Mouse (Mus musculus): ENCODE measurements around the gene Lrmda.
A peak's percentile ranks its signal among the peaks of the same experiment; 100 is the strongest.

The Lrmda gene

DNA sequence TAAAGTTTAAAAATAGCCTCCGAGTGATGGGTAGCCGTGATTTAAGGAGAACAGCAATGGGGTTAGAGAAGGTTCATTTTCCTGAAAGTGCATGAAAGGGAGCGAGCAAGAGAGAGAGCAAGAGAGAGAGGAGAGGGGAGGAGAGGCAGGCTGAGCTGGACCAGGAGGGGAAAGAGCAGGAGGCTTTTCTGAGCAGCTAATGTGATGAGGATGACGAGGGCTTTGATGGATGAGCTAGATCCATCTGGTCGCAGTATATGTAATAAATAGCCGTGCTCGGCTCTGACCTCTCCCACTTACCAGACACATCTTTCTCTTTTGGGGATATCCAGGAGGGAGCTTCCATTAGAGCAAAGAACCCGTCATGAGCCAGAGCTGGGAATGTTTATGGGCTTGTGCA is 475.8 kb downstream of the Lrmda start:
- no peak for DNase-seq (ENCODE audit: low spot score in 2 of 2)

DNA sequence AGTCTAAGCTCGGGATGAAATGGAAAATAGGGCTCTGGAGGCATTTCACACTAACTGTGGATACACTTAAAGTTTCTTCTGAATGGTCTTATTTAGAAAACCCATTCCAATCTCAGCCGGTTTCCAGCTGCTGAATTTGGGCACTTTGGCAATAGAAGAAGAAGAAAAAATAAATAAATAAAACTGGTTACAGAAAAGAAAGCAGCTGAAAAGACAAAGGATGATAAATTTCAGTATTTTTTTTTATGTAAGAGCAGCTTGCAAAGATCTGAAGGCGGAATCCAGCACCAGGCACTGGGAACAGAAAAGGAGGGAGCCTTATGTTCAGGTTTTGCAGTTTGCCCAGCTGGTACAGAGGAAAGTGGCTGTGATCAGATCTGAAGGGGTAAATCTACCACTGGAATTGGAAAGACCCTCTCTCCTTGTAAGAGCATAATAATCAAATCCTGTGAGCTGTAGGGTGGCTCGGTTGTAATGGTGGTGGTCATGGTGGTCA is 478.2 kb downstream of the Lrmda start:
- no peak for DNase-seq (ENCODE audit: low spot score in 2 of 2)

DNA sequence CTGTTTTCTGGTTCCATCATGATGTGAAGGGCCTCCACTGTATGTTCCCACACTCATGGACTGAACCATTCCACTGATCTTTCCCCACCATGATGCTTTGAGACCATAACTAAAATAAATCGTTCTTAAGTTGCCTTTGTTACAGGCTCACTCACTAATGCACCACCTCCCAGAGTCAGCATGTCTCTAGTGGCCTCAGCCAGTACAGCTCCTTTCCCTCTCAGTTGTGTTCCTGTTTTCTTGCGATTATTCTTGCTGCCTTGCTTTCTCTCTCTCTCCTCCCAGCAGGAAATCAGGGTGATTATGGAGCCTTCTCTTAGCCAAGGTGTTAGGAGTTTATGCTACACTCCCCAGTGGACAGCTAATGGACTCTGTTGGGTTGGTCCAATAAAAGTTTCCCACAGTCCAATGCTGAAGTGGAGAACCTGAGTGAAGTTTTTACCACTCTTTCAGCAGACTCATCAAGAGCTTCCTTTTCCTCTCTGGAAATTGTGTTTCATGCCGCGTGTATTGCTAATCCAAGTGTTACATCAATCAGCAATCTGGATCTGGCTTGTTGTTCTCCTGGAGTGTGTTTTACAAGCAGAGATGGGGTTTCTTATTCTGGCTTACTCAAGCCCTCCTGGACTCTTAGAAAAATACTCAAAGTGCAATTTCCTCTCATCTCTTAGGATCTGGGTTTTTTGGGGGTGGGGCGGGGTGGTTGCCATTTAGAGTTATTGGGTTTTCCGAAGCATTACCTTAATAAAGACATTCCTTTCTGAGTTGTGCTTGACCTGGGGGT is 490.4 kb downstream of the Lrmda start:
- DNase-seq (ENCODE audit: low spot score in 2 of 2) = no peak

DNA sequence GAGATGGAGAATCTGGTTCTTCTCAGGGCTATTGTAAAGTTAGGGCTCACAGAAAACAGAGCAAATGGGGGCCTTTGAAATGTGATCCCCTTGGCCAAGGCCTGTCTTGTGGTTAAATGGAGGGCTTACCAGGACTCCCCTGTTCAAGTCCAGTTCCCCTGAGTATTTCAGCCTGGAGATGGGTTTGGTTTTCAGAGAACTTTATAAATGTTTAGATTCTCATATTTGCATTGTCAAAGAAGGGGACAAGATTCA is 490.9 kb downstream of the Lrmda start:
- no peak for DNase-seq (ENCODE audit: low spot score in 2 of 2)

DNA sequence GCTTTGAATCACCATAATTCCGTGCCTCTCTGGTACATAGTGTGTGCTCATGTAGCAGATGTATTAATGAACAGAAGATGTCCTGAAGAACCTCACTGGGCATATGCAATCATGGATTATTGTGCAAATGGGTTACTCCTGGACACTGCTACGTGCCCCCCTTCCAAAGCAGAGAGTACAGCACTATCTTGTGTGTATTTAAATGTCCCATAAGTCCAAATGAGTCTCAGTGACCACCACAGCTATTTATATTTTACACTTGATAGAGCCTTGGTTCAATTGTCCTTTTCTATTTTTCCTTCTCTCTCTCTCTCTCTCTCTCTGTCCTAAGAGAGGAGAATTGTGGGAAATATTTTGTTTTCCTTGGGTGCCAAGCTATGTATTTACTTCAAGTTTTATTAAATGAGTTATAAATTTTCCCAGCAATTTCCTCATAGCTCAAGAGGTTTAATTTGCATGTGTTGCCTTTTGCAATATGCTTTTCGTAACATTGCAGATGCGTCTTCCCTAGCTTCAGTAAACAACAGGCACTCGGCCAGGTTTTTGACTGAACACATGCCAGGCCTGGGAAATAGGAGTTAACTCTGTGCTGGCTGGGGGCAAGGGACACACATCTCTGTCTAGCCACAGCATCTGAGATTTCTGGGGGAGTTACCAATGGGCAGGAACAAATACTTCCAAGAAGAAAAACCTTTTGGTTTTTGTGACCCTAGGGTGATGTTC is 495.0 kb downstream of the Lrmda start:
- DNase-seq (ENCODE audit: low spot score in 2 of 2) = peak; percentile 25 to 64

DNA sequence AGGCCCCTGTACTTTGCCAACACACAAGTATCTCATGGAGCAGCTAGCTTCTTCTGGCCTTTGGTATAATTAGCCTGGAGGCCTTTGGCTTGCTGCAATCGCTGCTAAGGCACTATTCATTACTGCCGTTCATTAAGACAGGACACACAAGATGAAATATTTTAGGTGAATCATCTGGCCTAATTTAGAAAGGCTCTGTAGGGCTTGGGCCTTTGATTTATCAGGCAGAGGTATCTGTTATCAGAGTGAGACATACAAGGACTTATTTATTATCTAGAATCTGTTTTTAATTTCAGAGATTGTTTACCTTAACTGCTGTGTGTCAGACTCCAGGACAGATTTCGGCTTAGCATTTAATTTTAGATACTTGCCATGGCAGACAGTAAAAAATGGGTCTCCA is 511.2 kb downstream of the Lrmda start:
- no peak for DNase-seq (ENCODE audit: low spot score in 2 of 2)

DNA sequence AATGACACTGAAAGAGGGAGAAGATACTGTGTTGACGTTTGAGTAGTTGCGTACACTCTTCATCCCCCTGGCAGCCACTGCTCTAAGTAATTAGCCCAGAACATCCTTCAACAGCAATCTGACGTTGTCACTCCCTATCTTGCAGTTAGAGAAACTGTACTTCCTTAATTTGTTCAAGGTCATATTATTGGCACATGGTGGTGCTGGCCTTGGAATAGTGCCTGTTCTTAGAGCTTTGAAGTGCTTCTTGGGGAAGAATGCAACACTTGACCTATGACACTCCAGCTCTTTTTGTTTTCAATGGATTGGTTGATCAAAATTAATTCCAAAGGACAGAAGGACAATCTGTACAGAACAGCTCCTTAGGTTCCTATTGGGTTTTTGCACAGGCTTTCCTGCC is 514.0 kb downstream of the Lrmda start:
- DNase-seq (ENCODE audit: low spot score in 2 of 2) = no peak

DNA sequence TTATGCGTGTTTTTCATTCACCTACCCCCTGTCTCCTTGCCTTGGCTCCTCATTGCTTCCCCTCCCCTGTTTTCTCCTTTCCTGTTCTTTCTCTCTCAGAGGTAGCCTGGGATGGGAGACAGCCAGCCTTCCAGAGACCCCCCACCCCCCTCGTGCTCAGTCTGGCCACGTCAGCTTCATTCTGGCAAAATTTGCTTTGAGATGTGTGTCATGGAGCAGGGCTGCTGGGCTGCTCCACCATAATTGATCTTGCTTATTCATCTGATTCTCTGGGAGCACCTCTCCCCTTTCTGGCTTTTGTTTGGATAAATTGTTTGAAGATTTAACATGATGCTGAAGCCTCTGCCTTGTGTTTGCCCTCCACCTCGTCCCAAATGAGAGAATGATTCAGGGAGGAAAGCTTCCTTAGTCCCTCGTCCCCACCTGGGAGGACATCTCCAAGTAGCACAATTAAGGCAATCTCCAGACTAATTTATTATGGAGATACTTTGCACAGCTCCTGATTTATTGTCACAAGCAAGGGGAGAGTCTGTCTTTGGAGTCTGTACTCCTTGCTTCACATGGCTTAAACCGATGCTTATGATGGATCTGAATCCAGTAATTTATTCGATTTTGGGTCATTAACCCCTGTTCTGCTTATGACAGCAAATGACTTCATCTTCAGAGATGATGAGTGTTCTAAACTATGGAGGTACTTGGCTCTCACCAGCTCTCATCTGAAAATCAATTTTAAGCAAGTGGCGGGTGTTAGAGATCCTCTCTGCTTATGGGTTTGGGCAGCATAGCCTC is 526.6 kb downstream of the Lrmda start:
- no peak for DNase-seq (ENCODE audit: low spot score in 2 of 2)

DNA sequence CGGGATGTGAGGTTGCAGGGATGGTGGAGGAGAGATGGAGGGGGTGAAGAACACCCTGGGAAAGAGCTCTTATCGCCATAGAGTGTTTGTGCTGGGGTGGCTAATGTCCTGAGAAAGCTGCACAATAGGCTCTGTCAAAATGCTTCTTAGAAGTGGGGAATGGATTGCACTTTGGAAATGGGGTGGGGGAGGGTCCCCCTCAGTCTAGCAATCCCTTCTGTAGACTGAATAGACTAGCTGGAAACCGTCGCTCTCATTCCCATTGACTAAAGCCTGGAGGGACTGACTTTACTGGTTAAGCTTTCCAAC is 527.1 kb downstream of the Lrmda start:
- DNase-seq (ENCODE audit: low spot score in 2 of 2) = no peak

DNA sequence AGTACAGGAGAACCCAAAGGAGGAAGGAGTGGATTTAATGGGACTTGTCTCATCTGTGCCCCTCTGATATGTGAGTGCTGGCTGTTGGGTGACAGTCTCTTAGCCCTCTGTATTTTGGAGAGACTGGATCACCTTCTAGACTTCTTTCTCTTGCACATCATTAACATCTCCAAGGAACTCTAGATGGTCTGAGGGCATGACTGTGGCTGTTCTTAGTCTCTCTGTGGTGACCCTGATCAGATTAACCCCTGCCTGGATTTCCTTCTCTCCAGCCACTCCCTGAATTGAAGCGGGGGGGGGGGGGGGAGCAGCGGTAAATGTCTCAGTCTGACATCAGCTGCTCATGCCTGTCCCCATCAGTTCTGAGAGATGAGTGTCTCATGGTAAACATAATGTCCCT is 528.8 kb downstream of the Lrmda start:
- DNase-seq (ENCODE audit: low spot score in 2 of 2) = no peak

DNA sequence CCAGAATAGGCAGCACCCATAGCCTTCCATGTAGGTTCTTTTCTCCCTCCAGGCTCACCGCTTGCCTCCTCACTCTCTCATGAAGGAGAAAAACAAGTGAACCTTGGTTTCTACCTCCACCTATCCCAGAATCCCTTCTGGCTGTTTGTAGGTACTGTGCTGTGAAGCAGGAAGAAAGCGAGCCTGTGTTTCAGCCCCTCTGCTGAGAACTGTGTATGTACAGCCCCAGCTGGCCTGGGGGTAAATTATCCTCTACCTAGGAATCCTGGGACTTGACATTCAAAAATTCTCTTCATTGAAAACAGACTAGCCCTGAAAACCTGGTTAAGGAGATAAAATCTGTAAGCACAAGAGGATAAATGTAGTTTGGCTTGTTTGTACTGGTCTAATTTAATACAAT is 529.7 kb downstream of the Lrmda start:
- DNase-seq (ENCODE audit: low spot score in 2 of 2) = no peak

DNA sequence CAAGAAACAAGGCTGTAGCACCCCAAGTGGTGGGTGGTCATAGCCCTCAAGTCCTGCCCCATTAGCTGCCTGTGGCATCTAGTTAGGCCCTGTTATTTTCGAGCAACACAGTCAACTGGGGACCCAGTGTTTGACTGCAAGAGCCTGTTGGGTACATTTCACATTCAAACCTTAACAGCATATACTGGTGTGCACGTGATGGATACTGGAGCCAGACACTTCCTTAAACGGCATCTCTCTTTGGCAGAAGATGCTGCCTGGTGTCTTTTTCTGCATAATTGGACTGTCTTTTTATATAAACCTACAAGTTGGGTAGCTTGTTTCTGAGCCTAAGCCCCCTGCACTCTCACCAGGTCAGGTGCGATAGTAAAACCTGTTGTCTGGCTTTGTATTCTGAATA is 532.8 kb downstream of the Lrmda start:
- DNase-seq (ENCODE audit: low spot score in 2 of 2) = no peak

DNA sequence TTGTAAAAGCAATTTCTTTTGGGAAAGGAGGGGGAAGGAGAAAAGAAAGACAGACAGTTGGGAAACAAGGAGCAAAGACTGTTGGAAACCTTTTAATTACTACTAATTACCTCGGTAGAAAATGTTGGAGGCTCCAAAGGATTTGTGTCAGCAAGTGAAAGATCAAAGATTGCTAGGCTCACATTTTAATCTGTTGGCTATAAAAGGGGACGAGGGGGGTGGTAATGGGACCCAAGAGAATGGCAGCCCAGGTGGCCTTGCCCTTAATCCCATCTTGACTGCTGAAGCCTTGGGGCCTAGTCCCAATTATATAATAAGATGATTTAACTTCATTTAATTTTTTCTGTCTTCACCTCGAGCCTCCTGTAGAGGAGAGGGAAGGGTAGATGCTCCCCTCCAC is 533.3 kb downstream of the Lrmda start:
- no peak for DNase-seq (ENCODE audit: low spot score in 2 of 2)

DNA sequence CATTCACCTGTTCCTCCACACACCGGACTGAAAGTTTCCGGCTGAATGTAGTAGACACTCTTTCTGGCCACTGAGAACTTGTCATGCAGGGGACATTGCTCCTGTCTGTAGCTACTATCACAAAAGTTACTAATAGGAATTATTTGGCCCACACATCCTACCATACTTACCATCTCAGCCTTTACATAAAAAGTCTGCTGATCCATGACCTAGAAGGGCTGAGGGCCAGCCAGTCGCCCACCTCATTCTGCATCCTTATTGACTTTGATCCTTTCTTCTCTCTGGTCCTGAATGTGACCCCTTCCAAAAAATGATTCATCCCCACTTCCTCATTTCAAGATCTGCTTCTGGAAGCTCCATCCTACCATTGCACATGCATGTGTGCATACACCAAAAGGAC is 534.2 kb downstream of the Lrmda start:
- no peak for DNase-seq (ENCODE audit: low spot score in 2 of 2)

DNA sequence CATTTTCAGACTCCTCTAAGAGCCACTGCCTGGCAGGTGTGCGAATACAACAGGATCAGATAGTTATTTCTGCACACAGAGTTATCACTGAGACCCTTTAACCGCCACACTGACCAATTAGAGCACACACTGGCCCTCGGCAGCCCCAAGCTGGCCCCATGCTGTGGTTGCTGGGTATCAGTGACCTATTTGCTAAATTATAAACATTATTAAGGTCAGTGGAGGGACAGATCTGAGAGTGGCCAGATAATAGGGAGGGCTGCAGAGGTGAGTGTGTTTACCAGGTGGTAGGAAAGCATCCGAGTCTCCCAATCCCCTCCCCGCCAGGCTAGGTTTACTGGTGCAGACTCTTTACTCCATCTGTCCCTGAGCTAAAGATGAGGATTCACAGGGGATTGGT is 553.0 kb downstream of the Lrmda start:
- DNase-seq (ENCODE audit: low spot score in 2 of 2) = no peak

DNA sequence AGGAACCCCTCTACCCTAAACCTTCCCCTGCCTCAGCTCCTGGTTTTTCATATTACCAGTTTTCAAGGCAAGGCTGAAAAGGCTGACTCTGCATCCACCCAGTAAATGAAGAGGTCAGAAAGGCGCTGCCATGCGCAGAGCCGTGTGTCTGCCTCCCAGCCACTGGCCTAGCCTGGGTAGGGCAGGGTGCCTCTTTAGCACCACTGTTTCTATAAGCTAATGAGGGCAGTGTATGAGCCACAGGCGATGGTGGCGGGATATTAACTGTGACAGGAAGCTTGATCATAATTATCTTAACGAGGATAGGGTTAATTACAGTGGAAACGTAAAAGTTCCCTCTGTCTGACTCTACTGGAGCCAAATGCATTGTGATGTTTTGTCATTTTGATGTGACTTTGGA is 554.1 kb downstream of the Lrmda start:
- DNase-seq (ENCODE audit: low spot score in 2 of 2) = no peak

DNA sequence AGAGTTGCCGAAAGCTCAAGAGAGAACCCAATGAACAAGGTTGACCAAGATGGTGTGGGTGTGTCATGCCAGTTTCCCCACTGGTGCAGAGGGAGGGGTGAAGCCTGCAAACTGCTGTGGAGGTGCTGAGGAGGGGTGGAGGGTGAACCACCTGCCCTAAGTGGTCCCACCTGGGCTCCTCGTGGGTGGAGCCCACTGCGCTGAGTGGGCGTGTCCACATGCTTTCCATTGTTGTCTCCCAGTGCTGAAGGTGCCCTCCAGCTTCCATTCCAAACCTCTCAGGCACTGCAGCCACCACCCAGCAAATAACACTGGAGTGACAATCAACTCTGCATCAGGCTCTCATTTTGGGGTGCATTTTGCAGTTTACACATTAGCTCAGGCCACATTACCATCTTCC is 554.5 kb downstream of the Lrmda start:
- no peak for DNase-seq (ENCODE audit: low spot score in 2 of 2)

DNA sequence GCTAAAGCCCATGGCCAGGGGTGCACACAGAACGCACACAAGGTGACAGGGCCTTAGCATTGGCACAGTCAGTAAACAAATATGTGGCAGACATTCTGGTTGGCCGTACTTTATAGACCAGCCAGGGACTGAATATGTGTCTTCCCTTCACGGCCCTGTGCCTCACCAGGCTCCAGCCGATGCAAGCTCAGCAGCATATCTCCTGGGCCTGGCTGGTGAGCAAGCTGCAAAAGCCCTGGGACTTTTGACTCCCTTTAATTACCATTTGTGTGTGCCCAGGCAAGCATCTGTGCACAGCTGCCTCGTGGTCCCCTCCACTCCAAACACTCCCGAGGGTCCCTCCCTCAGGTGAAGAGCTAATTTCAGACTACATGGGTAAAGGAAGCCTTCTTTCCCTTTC is 556.9 kb downstream of the Lrmda start:
- DNase-seq (ENCODE audit: low spot score in 2 of 2) = no peak

DNA sequence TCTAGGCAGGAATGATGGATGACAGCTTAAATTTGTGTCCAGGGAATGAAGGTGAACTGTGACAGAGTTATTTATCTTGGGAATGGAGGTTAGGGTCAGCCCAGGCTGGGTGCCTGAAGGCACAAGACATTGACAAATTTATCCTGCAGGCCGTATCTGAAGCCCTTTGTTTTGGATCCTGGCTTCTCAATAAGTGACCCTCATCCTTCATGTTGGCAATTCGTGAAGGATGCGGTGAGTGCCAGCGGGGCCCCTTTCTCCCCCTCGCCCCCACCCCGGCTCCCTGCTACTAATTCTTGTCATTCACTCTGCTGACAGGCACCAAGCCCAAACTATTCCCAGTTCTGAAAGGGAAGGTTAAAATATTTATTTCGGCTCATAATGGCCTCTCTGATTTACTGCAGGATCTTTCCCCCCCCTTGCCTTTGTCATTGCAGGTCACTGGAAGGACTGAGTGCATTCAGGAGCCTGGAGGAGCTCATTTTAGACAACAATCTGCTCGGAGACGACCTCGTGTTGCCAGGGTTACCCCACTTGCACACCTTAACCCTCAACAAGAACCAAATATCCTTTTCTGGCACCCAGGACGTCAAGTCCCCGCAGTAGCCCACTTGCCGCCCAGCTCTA is 558.0 kb downstream of the Lrmda start:
- DNase-seq (ENCODE audit: low spot score in 2 of 2) = no peak

DNA sequence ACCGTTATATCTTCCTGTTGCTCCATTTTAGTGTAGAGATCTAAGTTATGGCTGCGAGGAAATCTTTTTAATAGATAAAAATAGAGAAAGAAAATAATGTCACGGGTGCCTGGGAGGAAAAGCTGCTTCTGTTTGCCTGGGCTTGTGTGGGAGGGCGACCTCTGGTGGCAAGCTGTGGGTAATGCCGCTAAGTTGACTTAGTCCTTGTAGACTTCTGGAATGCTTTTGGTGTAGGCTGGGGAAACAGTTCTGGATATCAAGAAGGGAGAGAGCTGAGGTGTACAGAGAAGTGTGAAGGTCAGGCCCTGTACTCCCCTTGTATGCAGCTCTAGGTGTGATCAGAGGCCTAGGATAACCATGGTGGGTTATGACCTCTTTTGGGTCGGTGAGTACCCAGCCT is 558.7 kb downstream of the Lrmda start:
- peak; percentile 79 to 90 for DNase-seq (ENCODE audit: low spot score in 2 of 2)

DNA sequence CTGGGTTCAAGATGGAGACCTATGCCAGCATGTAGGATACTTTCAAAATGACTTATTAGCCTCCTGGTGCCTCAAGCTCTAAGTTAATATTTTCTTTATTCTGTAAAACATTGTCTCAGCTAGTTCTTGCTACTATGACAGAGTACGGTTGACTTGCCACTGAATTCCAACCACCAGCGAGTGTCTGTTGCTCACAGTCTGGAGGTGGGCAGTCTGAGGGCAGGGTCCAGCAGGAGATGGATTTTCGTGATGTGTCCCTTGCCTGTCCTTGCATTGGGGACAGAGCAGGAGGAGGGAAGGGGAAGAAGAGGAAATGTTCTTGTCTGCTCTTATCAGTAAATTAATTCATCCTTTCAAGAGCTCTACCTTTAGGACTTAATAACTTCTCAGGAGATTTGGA is 559.5 kb downstream of the Lrmda start:
- no peak for DNase-seq (ENCODE audit: low spot score in 2 of 2)

DNA sequence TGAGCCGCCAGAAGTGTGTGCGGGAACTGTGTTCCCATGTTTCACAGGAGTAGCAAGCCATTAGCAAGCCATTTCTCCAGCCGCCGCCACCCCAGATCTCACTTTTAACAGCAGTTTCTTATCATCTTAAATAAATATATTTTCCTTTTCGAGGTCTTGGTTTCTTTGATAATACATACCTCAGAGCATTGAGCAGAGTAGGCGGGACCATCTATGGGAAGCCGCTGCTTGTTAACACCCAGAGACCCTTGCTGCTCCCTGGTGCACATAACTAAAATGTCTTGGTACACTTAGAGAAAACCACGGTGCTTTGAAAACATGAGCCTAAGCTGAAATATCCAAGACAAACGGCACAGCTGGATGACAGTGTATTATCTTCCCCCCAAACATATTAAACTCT is 562.6 kb downstream of the Lrmda start:
- no peak for DNase-seq (ENCODE audit: low spot score in 2 of 2)

DNA sequence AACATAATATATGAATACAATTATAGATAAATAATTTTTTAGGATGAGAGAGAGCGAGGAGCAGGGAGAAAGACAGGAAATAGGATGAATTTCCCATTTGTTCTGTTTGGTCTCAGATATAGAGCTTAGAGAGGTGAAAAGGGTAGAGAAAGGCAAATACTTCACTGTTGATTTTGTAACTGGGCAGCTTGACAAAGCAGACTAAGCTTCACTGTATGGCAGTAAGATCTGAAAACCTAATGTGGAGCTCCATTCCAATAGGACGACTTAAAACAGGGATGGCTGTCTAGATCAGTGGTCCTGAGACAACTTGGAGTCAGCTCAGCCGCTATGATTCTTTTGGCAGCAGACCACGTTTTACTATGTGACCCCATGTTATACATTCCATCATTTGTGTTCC is 566.8 kb downstream of the Lrmda start:
- no peak for DNase-seq (ENCODE audit: low spot score in 2 of 2)
